Mouse (Mus musculus): ENCODE measurements around the gene Sipa1l3.

DNA sequence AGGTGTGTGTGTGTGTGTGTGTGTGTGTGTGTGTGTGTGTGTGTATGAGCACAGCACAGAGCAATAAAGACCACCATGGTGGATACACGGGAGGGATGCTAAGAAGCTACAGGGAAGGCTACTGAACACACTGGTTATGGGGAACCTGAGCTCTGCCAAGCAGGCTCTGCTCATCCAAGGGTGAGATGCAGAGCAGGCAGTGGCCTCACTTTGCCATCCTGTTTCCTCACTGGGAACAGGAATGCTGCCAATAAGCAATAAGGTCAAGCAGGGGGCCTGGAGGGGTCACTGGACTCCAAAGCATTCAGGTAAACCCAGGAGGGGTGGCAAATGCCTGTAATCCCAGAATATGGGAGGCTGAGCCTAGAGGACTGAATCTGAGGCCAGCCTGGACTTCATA is 25.4 kb downstream of the Sipa1l3 start:
- no peak for TF ChIP-seq POLR2A (IDR thresholded peaks at IDR 0.05; ENCODE audit: insufficient read depth, low read depth, low read length)
- no peak for TF ChIP-seq CTCF (IDR thresholded peaks at IDR 0.05)
- no peak for TF ChIP-seq EP300 (IDR thresholded peaks at IDR 0.05; ENCODE audit: insufficient read depth, low read depth, low read length)

All from heart, adult 2 months (tissue).